Mouse (Mus musculus) liver, embryonic 14.5 days (tissue): ENCODE measurements around the gene Gm4559. TPM values are rescaled to one million over a fixed set of nuclear protein-coding genes. Genes with fewer than 3 reads are reported as not detected.
"Not testable (repeated sequence)": the region's sequence is repeated elsewhere in the genome, so short reads cannot be mapped to it uniquely, and the experiment has no call there.

ENCODE experiments used
- ATAC-seq: fragments of 200-750 bp; cut with Nextera tagmentation; 2 replicates; pipeline ENCODE4 v1.8.0; 2017; ENCODE audit warnings: moderate number of reproducible peaks, mild to moderate bottlenecking, moderate library complexity; ENCODE audit not compliant: insufficient read depth
- DNase-seq, 3 experiments: peaks; one replicate each; pipeline ENCODE4 v3.0.0-alpha.2; 2012 to 2013; ENCODE audit warnings: low read depth in 3 of 3, low spot score in 3 of 3
- H3K27ac ChIP-seq: fragments of 300-500 bp; sonication (generic); 2 replicates; pipeline ENCODE4 v1.5.1; 2014; ENCODE audit warnings: moderate library complexity, mild to moderate bottlenecking, control low read depth, inconsistent platforms
- H3K27me3 ChIP-seq: fragments of 300-500 bp; sonication (generic); 2 replicates; pipeline ENCODE4 v1.6.1; 2014; ENCODE audit warnings: mild to moderate bottlenecking, low read length, moderate library complexity; ENCODE audit not compliant: control insufficient read depth, insufficient read depth
- H3K36me3 ChIP-seq: fragments of 300-500 bp; sonication (generic); replicated peaks from 2 replicates; pipeline ENCODE4 v1.6.1; 2014; ENCODE audit warnings: low read depth; ENCODE audit not compliant: control insufficient read depth, insufficient read depth
- H3K4me1 ChIP-seq, 2 experiments: fragments of 200-500 bp in 1 of 2; fragments of 300-500 bp in 1 of 2; sonication (generic) in 1 of 2; replicated peaks; 2 replicates each; pipeline ENCODE4 v1.6.1; 2012 to 2014; ENCODE audit warnings: antibody characterized with exemption in 1 of 2, inconsistent platforms in 1 of 2, low read length in 1 of 2; ENCODE audit not compliant: control insufficient read depth in 2 of 2, insufficient read depth in 2 of 2
- H3K4me2 ChIP-seq: fragments of 300-500 bp; sonication (generic); 2 replicates; pipeline ENCODE4 v1.6.1; 2014; ENCODE audit warnings: low read depth, mild to moderate bottlenecking, control low read depth, moderate library complexity
- H3K4me3 ChIP-seq, 2 experiments: fragments of 200-500 bp in 1 of 2; fragments of 300-500 bp in 1 of 2; sonication (generic) in 1 of 2; 2 replicates each; pipeline ENCODE4 v1.5.1; 2012 to 2014; ENCODE audit warnings: low read depth in 2 of 2, low read length in 2 of 2, mild to moderate bottlenecking in 2 of 2, control low read depth in 1 of 2, inconsistent platforms in 1 of 2, moderate library complexity in 1 of 2; ENCODE audit not compliant: insufficient read depth in 1 of 2
- H3K9ac ChIP-seq: fragments of 300-500 bp; sonication (generic); replicated peaks from 2 replicates; pipeline ENCODE4 v1.6.1; 2014; ENCODE audit warnings: mild to moderate bottlenecking, control low read depth, moderate library complexity
- H3K9me3 ChIP-seq: fragments of 300-500 bp; sonication (generic); 2 replicates; pipeline ENCODE4 v1.6.1; 2016; ENCODE audit warnings: low read length, mixed read lengths; ENCODE audit not compliant: control insufficient read depth
- CTCF ChIP-seq: IDR thresholded peaks from 2 replicates; pipeline ENCODE4 v1.5.1; 2016; ENCODE audit warnings: antibody characterized with exemption, low read depth, control low read depth
- EP300 ChIP-seq: IDR thresholded peaks from 2 replicates; pipeline ENCODE4 v1.6.1; 2016; ENCODE audit warnings: antibody characterized with exemption, low read depth
- WGBS: fragments of 180-500 bp; shearing (Covaris S2); extraction: QIAGEN DNeasy Blood & Tissue Kit; methylation state at CpG from one replicate; pipeline ENCODE4 v1.1.7; 2014; ENCODE audit not compliant: insufficient replicate concordance; 5-methylcytosine and 5-hydroxymethylcytosine counted together
- polyA plus RNA-seq, 2 experiments: library from polyadenylated mRNA; depleted of rRNA in 1 of 2; stranded (reverse) in 1 of 2; unstranded in 1 of 2; fragments of >200 nt; fragmentation: Nextera tagmentation in 1 of 2; extraction: Ambion mirVana in 1 of 2; gene quantifications; 2 replicates each; pipeline versions ENCODE4 v1.2.1 to v1.2.3; 2012 to 2014

The Gm4559 gene
- polyA plus RNA-seq, 2 experiments: not detected

DNA sequence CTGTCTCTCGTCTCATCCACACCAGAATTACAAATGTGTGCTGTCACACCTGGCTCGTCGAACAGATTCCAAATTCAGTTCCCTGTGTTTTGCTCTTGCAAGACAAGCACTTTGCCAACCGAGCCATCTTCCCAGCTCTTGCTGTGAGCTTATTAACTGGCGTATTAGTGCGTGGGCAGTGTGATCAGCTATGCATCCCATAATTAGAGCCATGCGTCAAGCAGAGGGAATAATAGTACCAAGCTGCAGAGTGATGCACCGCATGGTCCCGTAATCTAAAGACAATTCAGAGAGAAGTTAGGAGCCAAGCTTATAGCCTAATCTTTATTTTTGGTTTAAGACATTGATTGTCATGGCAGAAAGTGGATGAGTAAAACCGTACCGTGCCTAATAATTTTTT is 45.0 kb upstream of the Gm4559 start:
- TF ChIP-seq EP300: no peak
- no peak for TF ChIP-seq CTCF
- Histone ChIP-seq H3K36me3 (no peaks in the 10 kb centered on the region), H3K9me3 (no peaks in the 10 kb centered on the region), H3K4me1 (peaks cover 0 to 5% of the 10 kb centered on the region in 2 experiments; a peak in 2 of 4 replicates), H3K4me3 (no peak overlapping the region), H3K27me3 (no peaks in the 10 kb centered on the region), H3K4me2 (no peak overlapping the region), H3K9ac (no peak overlapping the region), H3K27ac (no peak overlapping the region)
- ATAC-seq (no peak), DNase-seq (no peak)
- 78% methylated on average over 11 of the region's 11 CpGs for WGBS

- DNase-seq (no peak), ATAC-seq (no peak; the same call in 1 of the 2 replicates)
- no peak overlapping the region for H3K27ac ChIP-seq
- H3K27me3 ChIP-seq: no peaks in the 10 kb centered on the region
- H3K4me1 ChIP-seq: peaks cover 0 to 5% of the 10 kb centered on the region in 2 experiments; a peak in 2 of 4 replicates
- no peak overlapping the region for H3K4me2 ChIP-seq
- 70% methylated on average over 5 of the region's 5 CpGs for WGBS
- H3K36me3 ChIP-seq: no peaks in the 10 kb centered on the region
- TF ChIP-seq CTCF (no peak), EP300 (no peak)
- no peak overlapping the region for H3K9ac ChIP-seq
- H3K9me3 ChIP-seq: no peaks in the 10 kb centered on the region
- H3K4me3 ChIP-seq: no peak overlapping the region
Measured at GRCm38 (mm10) chr7:142317216-142317615, 43.1 kb upstream of the Gm4559 start.

DNA sequence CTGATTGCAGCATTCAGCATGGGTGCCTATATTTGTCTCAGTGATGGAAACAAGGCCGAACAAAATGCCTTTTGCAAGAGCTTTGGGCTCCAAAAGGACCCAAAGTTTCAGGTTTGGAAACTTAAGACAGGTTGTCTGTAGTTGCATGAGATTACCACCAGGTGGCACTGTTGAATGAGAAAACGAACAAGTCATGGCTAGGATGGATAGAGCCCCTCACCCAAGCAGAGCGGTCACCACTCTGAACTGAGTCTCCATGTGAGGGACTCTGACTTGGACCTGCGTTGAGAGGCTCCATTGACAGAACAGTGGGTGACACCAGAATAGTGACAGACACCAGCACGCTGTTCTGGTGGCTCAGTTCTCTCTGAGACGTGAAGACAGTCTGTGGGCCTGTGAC is 42.4 kb upstream of the Gm4559 start:
- peak; percentile 90 for TF ChIP-seq CTCF
- no peak for TF ChIP-seq EP300
- H3K27me3 ChIP-seq: no peaks in the 10 kb centered on the region
- no peak overlapping the region for H3K4me3 ChIP-seq
- DNase-seq (no peak), ATAC-seq (no peak)
- no peak overlapping the region for H3K27ac ChIP-seq
- 31% methylated on average over 6 of the region's 6 CpGs for WGBS
- no peak overlapping the region for H3K4me2 ChIP-seq
- H3K36me3 ChIP-seq: no peaks in the 10 kb centered on the region
- no peaks in the 10 kb centered on the region for H3K9me3 ChIP-seq
- H3K9ac ChIP-seq: no peak overlapping the region
- H3K4me1 ChIP-seq: peaks cover 0 to 5% of the 10 kb centered on the region in 2 experiments; a peak in 2 of 4 replicates

GRCm38 (mm10) chr7:142314600-142315285 is 40.6 kb upstream of the Gm4559 start:
- ATAC-seq: no peak
- Histone ChIP-seq H3K36me3 (no peaks in the 10 kb centered on the region), H3K9me3 (no peaks in the 10 kb centered on the region), H3K4me1 (peaks cover 0 to 5% of the 10 kb centered on the region in 2 experiments; a peak in 2 of 4 replicates), H3K9ac (no peak overlapping the region), H3K4me3 (no peak overlapping the region), H3K4me2 (no peak overlapping the region), H3K27ac (no peak overlapping the region), H3K27me3 (no peaks in the 10 kb centered on the region)
- no peak for DNase-seq
- 57% methylated on average over 5 of the region's 5 CpGs for WGBS
- TF ChIP-seq CTCF (no peak), EP300 (no peak)

DNA sequence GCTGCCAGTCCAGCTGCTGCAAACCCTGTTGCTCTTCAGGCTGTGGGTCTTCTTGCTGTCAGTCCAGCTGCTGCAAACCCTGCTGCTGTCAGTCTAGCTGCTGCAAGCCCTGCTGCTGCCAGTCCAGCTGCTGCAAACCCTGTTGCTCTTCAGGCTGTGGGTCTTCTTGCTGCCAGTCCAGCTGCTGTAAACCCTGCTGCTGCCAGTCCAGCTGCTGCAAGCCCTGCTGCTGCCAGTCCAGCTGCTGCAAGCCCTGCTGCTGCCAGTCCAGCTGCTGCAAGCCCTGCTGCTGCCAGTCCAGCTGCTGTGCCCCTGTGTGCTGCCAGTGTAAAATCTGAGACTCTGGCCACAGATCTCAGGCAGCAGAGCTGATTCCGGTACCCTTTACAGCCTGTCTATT is 29.8 kb upstream of the Gm4559 start:
- not testable (repeated sequence) for H3K27me3 ChIP-seq, H3K9me3 ChIP-seq, H3K4me2 ChIP-seq, H3K27ac ChIP-seq, H3K4me3 ChIP-seq, H3K36me3 ChIP-seq, H3K4me1 ChIP-seq, H3K9ac ChIP-seq, ATAC-seq, DNase-seq
- WGBS: 88% methylated on average over 1 of the region's 1 CpGs
